Comparison of ENCODE assay signal across 26 mouse cellular contexts in the genomic region with DNA sequence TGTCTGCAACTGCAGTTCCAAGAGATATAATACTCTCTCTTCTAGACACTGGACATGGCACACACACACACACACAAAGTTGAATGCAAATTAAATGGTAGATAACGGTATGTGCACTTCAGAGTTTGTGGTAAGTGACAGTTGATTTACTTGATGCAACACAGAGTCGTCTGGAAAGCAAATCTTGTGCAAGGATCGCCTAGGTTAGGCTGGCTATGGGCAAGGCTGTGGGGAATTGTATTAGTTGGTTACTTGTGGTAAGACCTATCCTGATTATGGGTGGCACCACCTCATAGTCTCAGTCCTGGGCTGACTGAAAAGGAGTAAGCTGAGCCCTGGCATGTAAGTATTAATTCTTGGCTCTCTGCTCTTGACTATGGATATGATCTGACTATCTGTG.
"Had no signal": no experiment of that assay in that cellular context is flagged by ENCODE, and none has a peak within 500 bp of the region (broad histone marks: within the 10 kb centered on the region; RNA-seq: fewer than 3 reads in every experiment).

No protein-coding gene starts in this region.

- H3K4me1 ChIP-seq: heart, embryonic 13.5 days; heart, embryonic 15.5 days; kidney, embryonic 15.5 days; limb, embryonic 13.5 days; limb, embryonic 15.5 days had no signal

- ATAC-seq: hindbrain, embryonic 16.5 days; intestine, embryonic 16.5 days; liver, embryonic 12.5 days had no signal

- H3K9ac ChIP-seq: heart, embryonic 13.5 days; heart, embryonic 15.5 days; hindbrain, embryonic 14.5 days; kidney, embryonic 15.5 days; limb, embryonic 13.5 days; limb, embryonic 15.5 days; liver, embryonic 12.5 days; liver, embryonic 14.5 days had no signal

- H3K4me2 ChIP-seq: heart, embryonic 11.5 days; heart, embryonic 13.5 days; heart, embryonic 15.5 days; hindbrain, embryonic 14.5 days; kidney, embryonic 15.5 days; limb, embryonic 13.5 days; limb, embryonic 15.5 days; liver, embryonic 12.5 days had no signal

- H3K36me3 ChIP-seq: heart, embryonic 13.5 days; heart, embryonic 15.5 days; kidney, embryonic 15.5 days; limb, embryonic 13.5 days; limb, embryonic 15.5 days; liver, embryonic 12.5 days had no signal

- H3K4me3 ChIP-seq: gastrocnemius, adult 2 months; heart, embryonic 13.5 days; heart, embryonic 15.5 days; kidney, embryonic 15.5 days; limb, embryonic 13.5 days; limb, embryonic 15.5 days; liver, embryonic 12.5 days had no signal

- H3K27ac ChIP-seq: gastrocnemius, adult 2 months; heart, embryonic 13.5 days; heart, embryonic 15.5 days; hindbrain, embryonic 14.5 days; kidney, embryonic 15.5 days; kidney, postnatal 0 days; limb, embryonic 13.5 days; limb, embryonic 15.5 days; liver, embryonic 12.5 days; liver, embryonic 14.5 days had no signal

- H3K27me3 ChIP-seq: heart, embryonic 13.5 days; heart, embryonic 15.5 days; kidney, embryonic 15.5 days; limb, embryonic 13.5 days; limb, embryonic 15.5 days; liver, embryonic 12.5 days had no signal

- H3K9me3 ChIP-seq: heart, embryonic 15.5 days; kidney, embryonic 15.5 days; limb, embryonic 13.5 days; limb, embryonic 15.5 days; liver, embryonic 12.5 days had no signal

- DNase-seq: gastrocnemius, adult 2 months; gastrocnemius, postnatal 10 days; gastrocnemius, postnatal 25 days; heart, adult 18-20 months; heart, postnatal 14 days; heart, postnatal 36 days; kidney, adult 11 months; kidney, adult 2 months; kidney, adult 9 months; kidney, postnatal 14 days; kidney, postnatal 36 days; layer of hippocampus, adult 9-11 months; layer of hippocampus, postnatal 36 days; left cerebral cortex, postnatal 4 days had no signal
